25 mouse cellular contexts compared by ENCODE assay signal in genomic region chr7:121622433-121622832, GRCm38 (mm10).
DNase-seq lines count a peak whose midpoint lies in the region; ATAC-seq and TF ChIP-seq lines count a peak whose summit lies in the region.
"Had no signal": no experiment of that assay in that cellular context is flagged by ENCODE, and none has a peak within 500 bp of the region (broad histone marks: within the 10 kb centered on the region; RNA-seq: fewer than 3 reads in every experiment).

No protein-coding gene starts in this region.

- H3K4me2 ChIP-seq in hindbrain, postnatal 0 days (ENCODE audit: low read depth, low read length), result no peak overlapping the region
- H3K4me2 ChIP-seq in hindbrain, embryonic 13.5 days, result peak overlapping the region; percentile 32
- H3K4me2 ChIP-seq in midbrain, embryonic 16.5 days (ENCODE audit: low read length), result peak overlapping the region; percentile 12; the same call in 1 of the 2 replicates
- H3K4me2 ChIP-seq: embryonic facial prominence, embryonic 12.5 days; forebrain, embryonic 12.5 days; heart, embryonic 12.5 days; limb, embryonic 12.5 days; liver, embryonic 11.5 days had no signal

- no peaks in the 10 kb centered on the region for H3K27me3 ChIP-seq in hindbrain, embryonic 10.5 days (ENCODE audit: insufficient read depth, poor library complexity, severe bottlenecking)
- no peaks in the 10 kb centered on the region for H3K27me3 ChIP-seq in hindbrain, postnatal 0 days (ENCODE audit: insufficient read depth, low read length)
- no peaks in the 10 kb centered on the region for H3K27me3 ChIP-seq in hindbrain, embryonic 13.5 days
- H3K27me3 ChIP-seq in midbrain, embryonic 16.5 days (ENCODE audit: control insufficient read depth, insufficient read depth, low read depth, low read length), result no peaks in the 10 kb centered on the region
- H3K27me3 ChIP-seq: embryonic facial prominence, embryonic 12.5 days; forebrain, embryonic 12.5 days; heart, embryonic 12.5 days; limb, embryonic 12.5 days had no signal

- H3K9me3 ChIP-seq in hindbrain, embryonic 10.5 days, result no peaks in the 10 kb centered on the region
- H3K9me3 ChIP-seq in hindbrain, postnatal 0 days (ENCODE audit: low read length), result no peaks in the 10 kb centered on the region
- no peaks in the 10 kb centered on the region for H3K9me3 ChIP-seq in hindbrain, embryonic 13.5 days
- no peaks in the 10 kb centered on the region for H3K9me3 ChIP-seq in midbrain, embryonic 16.5 days (replicated peaks; ENCODE audit: control insufficient read depth, low read length, poor library complexity, severe bottlenecking)
- H3K9me3 ChIP-seq: embryonic facial prominence, embryonic 12.5 days; forebrain, embryonic 12.5 days; limb, embryonic 12.5 days had no signal

- H3K4me3 ChIP-seq in hindbrain, embryonic 10.5 days, result no peak overlapping the region
- no peak overlapping the region for H3K4me3 ChIP-seq in hindbrain, postnatal 0 days (ENCODE audit: low read length)
- H3K4me3 ChIP-seq in hindbrain, embryonic 13.5 days, result no peak overlapping the region
- no peak overlapping the region for H3K4me3 ChIP-seq in midbrain, embryonic 16.5 days (ENCODE audit: low read depth, low read length)
- H3K4me3 ChIP-seq: embryonic facial prominence, embryonic 12.5 days; erythroblast, embryonic 14.5 days; forebrain, embryonic 12.5 days; heart, embryonic 12.5 days; limb, embryonic 12.5 days had no signal

- no peak for ATAC-seq in hindbrain, postnatal 0 days
- ATAC-seq in hindbrain, embryonic 13.5 days (ENCODE audit: low FRiP score), result peak; percentile 76
- ATAC-seq in midbrain, embryonic 16.5 days, result peak; percentile 58; the same call in 1 of the 2 replicates
- ATAC-seq: liver, postnatal 0 days; lung, postnatal 0 days had no signal

- H3K27ac ChIP-seq in hindbrain, embryonic 10.5 days, result peak overlapping the region; percentile 50; the same call in 1 of the 2 replicates
- no peak overlapping the region for H3K27ac ChIP-seq in hindbrain, postnatal 0 days
- H3K27ac ChIP-seq in hindbrain, embryonic 13.5 days, result peak overlapping the region; percentile 82
- peak overlapping the region; percentile 56; the same call in 1 of the 2 replicates for H3K27ac ChIP-seq in midbrain, embryonic 16.5 days (ENCODE audit: low read length)
- H3K27ac ChIP-seq: embryonic facial prominence, embryonic 12.5 days; forebrain, embryonic 12.5 days; limb, embryonic 12.5 days had no signal

- WGBS in hindbrain, embryonic 10.5 days, result 55% methylated on average over 6 of the region's 6 CpGs
- 27% methylated on average over 6 of the region's 6 CpGs for WGBS in hindbrain, postnatal 0 days
- 20% methylated on average over 6 of the region's 6 CpGs for WGBS in hindbrain, embryonic 13.5 days
- 33% methylated on average over 6 of the region's 6 CpGs for WGBS in midbrain, embryonic 16.5 days

- no peak for DNase-seq in hindbrain, embryonic 10.5 days (ENCODE audit: low spot score)
- DNase-seq in hindbrain, postnatal 0 days (ENCODE audit: low spot score), result no peak
- DNase-seq in retina, embryonic 14.5 days (ENCODE audit: low spot score), result peak; percentile 45
- no peak for DNase-seq in adrenal gland, postnatal 4 days (ENCODE audit: low spot score in 2 of 2)
- DNase-seq in heart, adult 11 months, result no peak
- DNase-seq in gastrocnemius, postnatal 4 days (ENCODE audit: low spot score in 2 of 2), result no peak
- DNase-seq: adrenal gland, postnatal 36 days; cerebellum, adult 11-12 months; cerebellum, postnatal 10 days; heart, adult 18-20 months; heart, postnatal 10 days; kidney, adult 18-20 months; kidney, postnatal 4 days; liver, postnatal 0 days; right cerebral cortex, postnatal 25 days; spleen, adult 18-20 months had no signal

- no peak for TF ChIP-seq CTCF in hindbrain, postnatal 0 days (IDR thresholded peaks at IDR 0.05; ENCODE audit: low read depth)

- H3K4me1 ChIP-seq in hindbrain, embryonic 10.5 days (replicated peaks), result peaks cover 15% of the 10 kb centered on the region
- no peaks in the 10 kb centered on the region for H3K4me1 ChIP-seq in hindbrain, postnatal 0 days (ENCODE audit: insufficient read depth, low read length)
- H3K4me1 ChIP-seq in hindbrain, embryonic 13.5 days (replicated peaks), result peaks cover 20% of the 10 kb centered on the region
- peaks cover 3% of the 10 kb centered on the region; the same call in 1 of the 2 replicates for H3K4me1 ChIP-seq in midbrain, embryonic 16.5 days (ENCODE audit: control insufficient read depth, insufficient read depth, low read length)
- H3K4me1 ChIP-seq: embryonic facial prominence, embryonic 12.5 days; heart, embryonic 12.5 days; limb, embryonic 12.5 days had no signal

- no peaks in the 10 kb centered on the region for H3K36me3 ChIP-seq in hindbrain, embryonic 10.5 days
- no peaks in the 10 kb centered on the region for H3K36me3 ChIP-seq in hindbrain, postnatal 0 days (ENCODE audit: insufficient read depth, low read length)
- H3K36me3 ChIP-seq in hindbrain, embryonic 13.5 days, result no peaks in the 10 kb centered on the region
- H3K36me3 ChIP-seq in midbrain, embryonic 16.5 days (ENCODE audit: control insufficient read depth, insufficient read depth, low read length), result no peaks in the 10 kb centered on the region
- H3K36me3 ChIP-seq: embryonic facial prominence, embryonic 12.5 days; forebrain, embryonic 12.5 days; heart, embryonic 12.5 days; limb, embryonic 12.5 days had no signal

- H3K9ac ChIP-seq in hindbrain, postnatal 0 days (replicated peaks; ENCODE audit: low read length), result no peak overlapping the region
- H3K9ac ChIP-seq in hindbrain, embryonic 13.5 days, result no peak overlapping the region
- H3K9ac ChIP-seq in midbrain, embryonic 16.5 days (ENCODE audit: low read depth, low read length), result no peak overlapping the region
- H3K9ac ChIP-seq: embryonic facial prominence, embryonic 12.5 days; forebrain, embryonic 12.5 days; heart, embryonic 12.5 days; limb, embryonic 12.5 days; liver, postnatal 0 days had no signal
